Mouse (Mus musculus) neural tube, embryonic 14.5 days (tissue): ENCODE measurements around the gene Tmem104. TPM values are rescaled to one million over a fixed set of nuclear protein-coding genes. Genes with fewer than 3 reads are reported as not detected.

Experiments used
- ATAC-seq: fragments of 200-750 bp; cut with Nextera tagmentation; 2 replicates; pipeline ENCODE4 v1.8.0; 2017; ENCODE audit warnings: low read depth, mild to moderate bottlenecking, moderate TSS enrichment, moderate library complexity
- H3K27ac ChIP-seq: fragments of 300-500 bp; sonication (generic); 2 replicates; pipeline ENCODE4 v1.5.1; 2014; ENCODE audit warnings: low read depth, mild to moderate bottlenecking, control low read depth, low read length, moderate library complexity, mixed read lengths
- H3K27me3 ChIP-seq: fragments of 300-500 bp; sonication (generic); 2 replicates; pipeline ENCODE4 v1.6.1; 2014; ENCODE audit warnings: low read length; ENCODE audit not compliant: control insufficient read depth, insufficient read depth
- H3K36me3 ChIP-seq: fragments of 300-500 bp; sonication (generic); 2 replicates; pipeline ENCODE4 v1.6.1; 2014; ENCODE audit warnings: low read length, mixed read lengths; ENCODE audit not compliant: control insufficient read depth, insufficient read depth
- H3K4me1 ChIP-seq: fragments of 300-500 bp; sonication (generic); 2 replicates; pipeline ENCODE4 v1.6.1; 2014; ENCODE audit warnings: low read length; ENCODE audit not compliant: control insufficient read depth, insufficient read depth
- H3K4me2 ChIP-seq: fragments of 300-500 bp; sonication (generic); 2 replicates; pipeline ENCODE4 v1.6.1; 2014; ENCODE audit warnings: mild to moderate bottlenecking, low read depth, low read length, control low read depth
- H3K4me3 ChIP-seq: fragments of 300-500 bp; sonication (generic); 2 replicates; pipeline ENCODE4 v1.5.1; 2014; ENCODE audit warnings: low read depth, low read length, control low read depth, mixed read lengths
- H3K9ac ChIP-seq: fragments of 300-500 bp; sonication (generic); replicated peaks from 2 replicates; pipeline ENCODE4 v1.6.1; 2014; ENCODE audit warnings: low read depth, mild to moderate bottlenecking, control low read depth, low read length, mixed read lengths
- H3K9me3 ChIP-seq: fragments of 300-500 bp; sonication (generic); 2 replicates; pipeline ENCODE4 v1.6.1; 2016; ENCODE audit warnings: low read length; ENCODE audit not compliant: control insufficient read depth
- WGBS: fragments of 180-500 bp; shearing (Covaris S2); extraction: QIAGEN DNeasy Blood & Tissue Kit; methylation state at CpG from one replicate; pipeline ENCODE4 v1.1.7; 2014; 5-methylcytosine and 5-hydroxymethylcytosine counted together
- polyA plus RNA-seq: library from polyadenylated mRNA; unstranded; fragments of >200 nt; fragmentation: Nextera tagmentation; extraction: Ambion mirVana; gene quantifications from 2 replicates; pipeline ENCODE4 v1.2.1, GENCODE M21; 2014

Tmem104 gene
- polyA plus RNA-seq, 1 experiment from 2014 or later, result 8.9 TPM

DNA sequence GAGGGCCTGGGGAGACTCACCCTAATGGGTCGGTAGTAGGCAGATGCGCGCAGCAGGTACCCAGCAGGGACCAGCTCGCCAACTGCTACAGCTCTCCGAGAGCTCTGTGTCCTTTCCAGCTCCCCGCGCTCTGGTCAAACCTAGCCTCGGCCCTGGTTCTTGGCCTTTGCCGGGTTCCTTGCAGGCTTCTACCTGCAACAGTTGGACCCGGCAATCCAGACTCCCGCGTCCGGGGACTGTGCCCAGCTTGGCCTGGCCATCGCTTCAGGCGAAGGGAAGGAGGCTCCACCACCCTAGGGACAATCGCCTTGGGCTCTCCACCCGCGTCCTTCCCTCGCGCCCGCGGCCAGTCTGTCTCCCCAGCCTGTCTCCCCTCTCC, 79.1 kb downstream of the Tmem104 start:
- no peaks in the 10 kb centered on the region for H3K9me3 ChIP-seq
- 2% methylated on average over 22 of the region's 22 CpGs for WGBS
- H3K9ac ChIP-seq, result no peak overlapping the region
- H3K36me3 ChIP-seq, result peaks cover 10% of the 10 kb centered on the region
- H3K27ac ChIP-seq, result no peak overlapping the region
- peaks cover 45% of the 10 kb centered on the region for H3K27me3 ChIP-seq
- no peak for ATAC-seq
- H3K4me1 ChIP-seq, result peaks cover 5% of the 10 kb centered on the region
- H3K4me2 ChIP-seq, result peak overlapping the region; percentile 45
- H3K4me3 ChIP-seq, result peak overlapping the region; percentile 25; the same call in 1 of the 2 replicates

DNA sequence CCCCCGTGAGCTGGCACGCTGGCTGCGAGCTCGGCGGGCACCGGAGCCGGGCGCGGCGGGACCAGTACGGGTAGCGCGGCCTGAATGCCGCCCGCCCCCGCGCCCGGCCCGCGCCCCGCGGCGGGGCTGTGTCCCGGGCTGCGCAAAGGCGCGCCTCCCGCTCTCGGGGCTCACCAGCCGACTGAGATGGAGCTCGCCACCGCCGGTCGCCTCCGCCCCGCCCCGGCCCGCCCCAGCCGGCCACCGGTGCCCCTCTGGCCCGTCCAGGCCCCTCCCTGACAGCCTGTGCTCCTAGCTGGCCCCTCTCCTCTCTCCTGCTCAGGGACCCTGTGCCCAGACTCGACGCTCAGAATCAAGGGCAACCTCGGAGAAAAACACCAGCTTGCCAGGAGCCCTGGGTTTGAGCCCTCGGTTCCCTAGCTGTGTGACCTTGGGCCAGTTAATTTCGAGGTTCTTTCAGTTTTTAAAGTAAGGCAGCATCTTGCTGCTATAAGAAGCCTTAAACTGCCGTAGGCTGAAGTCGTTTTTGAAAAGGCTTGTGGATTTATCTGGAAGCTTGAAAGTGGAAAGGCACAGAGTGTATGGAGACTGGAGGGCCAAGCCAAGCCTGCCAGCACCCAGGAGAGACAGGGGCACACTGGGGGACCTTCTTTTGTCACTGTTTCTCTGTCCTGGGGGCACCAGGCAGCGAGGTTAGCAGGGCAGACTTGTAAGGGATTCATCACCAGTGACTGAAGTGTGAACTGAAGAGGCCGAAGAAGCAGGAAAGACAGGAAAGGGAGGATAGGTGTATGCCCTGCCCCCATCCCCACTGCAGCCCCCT, 80.0 kb downstream of the Tmem104 start, which contains the start of gene Grin2c:
TSS of gene Grin2c (minus strand) at position 183 of the 823 bp plus-strand sequence.
- Histone ChIP-seq H3K9ac (no peak within 1 kb of the TSS; the same call in 1 of the 2 replicates), H3K27ac (no peak within 1 kb of the TSS), H3K4me3 (peak within 1 kb of the TSS; percentile 25), H3K9me3 (no peaks in the 10 kb centered on the region), H3K36me3 (peaks cover 10% of the 10 kb centered on the region), H3K4me1 (peaks cover 5% of the 10 kb centered on the region), H3K27me3 (peaks cover 39% of the 10 kb centered on the region), H3K4me2 (peak within 1 kb of the TSS; percentile 45)
- WGBS, result 9% methylated on average over 34 of the region's 50 CpGs
- ATAC-seq, result no peak

DNA sequence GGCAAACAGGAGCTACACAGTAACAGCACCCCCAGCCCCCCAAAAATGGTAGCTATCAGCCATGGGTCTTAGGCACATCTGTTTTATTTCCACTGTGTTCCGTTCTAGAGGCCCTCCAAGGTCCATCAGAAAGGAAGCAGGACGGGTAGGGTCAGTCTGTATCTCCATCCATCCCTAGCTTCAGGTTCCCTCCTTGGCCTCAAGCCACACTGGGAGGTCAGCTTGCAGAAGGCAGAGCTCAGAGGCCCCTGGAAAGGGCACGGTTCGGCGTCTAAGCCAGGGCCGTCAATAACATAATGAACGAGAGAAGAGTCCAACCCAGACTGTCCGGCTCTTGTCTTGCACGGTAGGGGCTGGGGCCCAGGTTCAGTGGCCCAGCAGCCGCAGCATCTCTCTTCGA, 80.7 kb downstream of the Tmem104 start:
- no peak overlapping the region for H3K4me3 ChIP-seq
- H3K4me2 ChIP-seq, result no peak overlapping the region
- H3K4me1 ChIP-seq, result peaks cover 5% of the 10 kb centered on the region
- H3K36me3 ChIP-seq, result peaks cover 10% of the 10 kb centered on the region
- no peak overlapping the region for H3K9ac ChIP-seq
- no peak for ATAC-seq
- WGBS, result 77% methylated on average over 11 of the region's 11 CpGs
- no peak overlapping the region for H3K27ac ChIP-seq
- no peaks in the 10 kb centered on the region for H3K9me3 ChIP-seq
- H3K27me3 ChIP-seq, result peaks cover 39% of the 10 kb centered on the region

DNA sequence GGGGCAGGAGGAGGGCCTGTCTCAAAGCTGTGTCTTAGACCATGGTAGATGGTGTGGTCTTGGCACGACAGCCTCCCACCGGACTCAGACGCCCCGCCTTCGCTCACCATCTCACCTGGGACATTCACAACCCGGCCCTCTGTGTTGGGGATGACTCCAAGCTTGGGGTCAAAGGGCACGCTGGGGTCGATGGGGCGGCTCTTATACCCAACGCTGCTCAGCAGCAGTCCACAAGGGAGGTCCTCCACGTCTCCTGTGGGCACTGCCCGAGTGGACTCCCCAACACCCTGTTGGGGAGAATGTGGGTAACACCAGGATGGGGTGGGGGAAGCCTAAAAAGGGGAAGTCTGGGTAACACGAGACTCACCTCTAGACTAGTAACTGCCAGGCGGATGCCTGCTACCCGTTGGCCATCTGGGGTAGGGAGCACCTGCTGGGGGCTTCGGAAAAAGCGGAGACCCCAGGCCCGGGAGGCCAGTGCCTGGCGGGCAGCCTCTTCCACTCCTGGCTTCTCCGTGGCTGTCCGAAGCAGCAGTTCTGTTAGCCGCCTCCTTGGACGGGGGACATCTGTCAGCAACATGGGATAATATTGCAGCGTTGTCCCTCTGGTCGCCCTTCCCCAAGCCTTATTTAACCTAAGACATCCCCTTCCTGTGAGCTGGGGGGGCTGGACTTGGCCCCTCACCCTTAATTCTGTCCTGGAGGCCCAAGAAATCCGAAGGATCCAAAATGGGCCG, 82.2 kb downstream of the Tmem104 start:
- Histone ChIP-seq H3K27me3 (peaks cover 36% of the 10 kb centered on the region), H3K9ac (no peak overlapping the region), H3K36me3 (peaks cover 10% of the 10 kb centered on the region), H3K4me3 (no peak overlapping the region), H3K4me2 (no peak overlapping the region), H3K9me3 (no peaks in the 10 kb centered on the region), H3K4me1 (peaks cover 5% of the 10 kb centered on the region), H3K27ac (no peak overlapping the region)
- no peak for ATAC-seq
- WGBS, result 92% methylated on average over 27 of the region's 27 CpGs

DNA sequence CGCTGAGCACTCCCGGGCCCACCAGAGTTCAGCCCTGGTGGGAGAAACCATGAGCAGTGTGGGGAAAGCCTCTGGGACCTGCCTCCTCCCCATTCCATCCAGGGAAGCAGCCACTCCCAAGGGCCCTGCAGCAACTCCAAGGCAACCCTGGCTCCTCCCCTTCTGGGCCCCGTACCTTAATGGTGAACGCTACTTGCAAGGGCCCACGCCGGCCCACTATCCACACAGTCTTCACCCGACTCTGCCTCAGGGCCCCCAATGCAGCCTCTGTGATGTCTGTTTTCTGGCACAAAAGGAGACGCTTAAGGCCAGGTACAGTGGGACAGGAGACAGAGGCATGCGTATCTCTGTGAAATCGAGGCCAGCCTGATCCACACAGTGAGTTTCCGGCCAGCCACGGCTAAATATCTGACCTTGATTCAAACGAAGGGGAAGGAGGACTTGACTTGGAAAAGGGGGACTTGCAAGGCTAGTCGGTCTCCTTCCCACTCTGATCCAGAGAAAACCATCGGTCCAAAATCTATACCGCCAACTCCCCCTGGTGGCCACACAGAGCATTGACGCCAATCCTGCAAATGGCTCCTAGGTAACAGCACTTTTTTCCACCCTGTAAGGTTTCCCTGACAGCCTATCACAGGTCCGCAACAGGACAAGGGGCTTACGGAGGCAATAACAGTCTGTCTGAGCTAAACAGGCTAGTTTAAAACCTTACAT, 83.0 kb downstream of the Tmem104 start:
- Histone ChIP-seq H3K9ac (no peak overlapping the region), H3K36me3 (peaks cover 10% of the 10 kb centered on the region), H3K4me1 (peaks cover 5% of the 10 kb centered on the region), H3K27ac (no peak overlapping the region), H3K27me3 (peaks cover 32% of the 10 kb centered on the region), H3K9me3 (no peaks in the 10 kb centered on the region), H3K4me2 (no peak overlapping the region), H3K4me3 (no peak overlapping the region)
- WGBS, result 36% methylated on average over 19 of the region's 19 CpGs
- peak; percentile 25; the same call in 1 of the 2 replicates for ATAC-seq

DNA sequence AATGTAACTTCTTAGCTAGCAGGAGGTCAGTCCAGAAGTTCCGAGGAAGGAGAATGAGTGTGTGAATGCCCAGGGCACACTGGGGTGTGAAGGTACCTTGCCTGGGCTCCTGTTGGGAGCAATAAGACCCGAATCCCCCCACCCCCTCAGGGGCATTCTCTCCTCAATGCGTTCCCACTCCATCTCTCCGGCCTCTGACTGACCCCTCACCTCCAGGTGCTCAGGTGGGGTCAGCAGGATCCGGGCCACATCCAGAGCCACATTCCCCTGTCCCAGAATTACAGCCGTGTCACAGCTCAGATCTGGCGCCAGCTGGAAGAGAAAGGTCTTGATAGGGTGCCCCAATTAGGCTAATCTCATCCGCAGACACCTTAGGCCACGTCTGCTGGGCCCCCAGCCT, 83.8 kb downstream of the Tmem104 start:
- no peak overlapping the region for H3K27ac ChIP-seq
- peaks cover 10% of the 10 kb centered on the region for H3K4me1 ChIP-seq
- H3K36me3 ChIP-seq, result peaks cover 10% of the 10 kb centered on the region
- no peak for ATAC-seq
- no peak overlapping the region for H3K9ac ChIP-seq
- WGBS, result 90% methylated on average over 9 of the region's 9 CpGs
- H3K4me3 ChIP-seq, result no peak overlapping the region
- H3K4me2 ChIP-seq, result no peak overlapping the region
- no peaks in the 10 kb centered on the region for H3K9me3 ChIP-seq
- peaks cover 27% of the 10 kb centered on the region for H3K27me3 ChIP-seq

DNA sequence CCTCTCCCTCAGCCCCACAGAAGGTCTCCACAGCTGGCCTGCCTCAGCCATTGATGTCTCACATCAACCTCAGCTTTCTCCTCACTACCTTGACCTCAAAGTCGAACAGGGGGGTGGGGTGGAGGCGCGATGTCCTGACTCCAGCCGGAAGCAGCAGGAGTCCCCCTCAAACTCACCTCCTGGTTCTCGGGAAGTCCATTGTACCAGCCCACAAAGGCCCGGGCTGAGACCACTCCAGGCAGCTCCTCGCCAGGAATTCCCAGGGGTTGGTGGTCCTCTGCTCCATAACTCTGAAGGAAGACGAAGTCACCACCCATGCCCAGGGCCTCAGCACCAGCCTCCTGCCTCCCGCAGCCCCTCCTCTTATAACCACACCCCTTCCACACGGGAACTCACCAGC, 84.2 kb downstream of the Tmem104 start:
- Histone ChIP-seq H3K4me2 (no peak overlapping the region), H3K4me1 (peaks cover 11% of the 10 kb centered on the region), H3K36me3 (peaks cover 10% of the 10 kb centered on the region), H3K27me3 (peaks cover 23% of the 10 kb centered on the region), H3K9ac (no peak overlapping the region), H3K27ac (no peak overlapping the region), H3K4me3 (no peak overlapping the region), H3K9me3 (no peaks in the 10 kb centered on the region)
- WGBS, result 69% methylated on average over 10 of the region's 10 CpGs
- ATAC-seq, result no peak

DNA sequence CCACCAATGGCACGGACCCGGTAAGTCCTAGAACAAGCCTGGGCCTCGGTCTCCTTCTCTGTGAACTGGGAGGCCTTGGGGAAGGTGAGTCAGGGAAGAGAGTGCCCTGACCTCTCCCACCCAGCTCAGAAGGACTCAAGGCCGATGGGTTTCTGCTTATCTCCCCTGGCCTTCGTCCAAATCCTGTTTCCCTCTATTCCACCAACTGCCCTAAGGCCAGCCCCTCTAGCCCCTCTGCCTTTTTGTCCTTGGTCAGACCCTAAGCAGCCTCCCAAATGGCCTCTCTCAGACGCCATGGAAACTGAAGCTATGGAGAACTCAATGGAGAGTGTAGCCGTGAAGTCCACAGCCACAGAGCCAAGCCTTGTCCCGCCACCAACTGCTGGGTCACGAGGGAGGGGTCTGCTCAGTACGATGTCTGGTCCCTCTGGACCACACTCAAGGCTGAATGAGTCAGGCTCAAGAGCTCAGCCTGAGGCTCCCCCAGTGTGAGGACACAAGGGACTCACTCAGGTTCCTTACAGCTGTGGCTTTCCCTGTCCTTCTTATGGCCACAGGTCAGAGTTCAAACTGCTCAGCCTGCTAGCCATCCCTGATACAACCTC, 85.7 kb downstream of the Tmem104 start:
- peaks cover 9% of the 10 kb centered on the region for H3K4me1 ChIP-seq
- no peak overlapping the region for H3K27ac ChIP-seq
- H3K4me3 ChIP-seq, result no peak overlapping the region
- no peak overlapping the region for H3K4me2 ChIP-seq
- ATAC-seq, result no peak
- WGBS, result 73% methylated on average over 10 of the region's 10 CpGs
- no peak overlapping the region for H3K9ac ChIP-seq
- no peaks in the 10 kb centered on the region for H3K9me3 ChIP-seq
- H3K27me3 ChIP-seq, result peaks cover 8% of the 10 kb centered on the region
- peaks cover 10% of the 10 kb centered on the region for H3K36me3 ChIP-seq
